Mouse (Mus musculus) urinary bladder, postnatal 10 days (tissue): ENCODE results near the gene Gm973.
"Not testable (repeated sequence)": the region's sequence is repeated elsewhere in the genome, so short reads cannot be mapped to it uniquely, and the experiment has no call there.

Experiments
- DNase-seq: peaks from one replicate; pipeline ENCODE4 v3.0.0; 2022; ENCODE audit warnings: low spot score

The Gm973 gene

DNA sequence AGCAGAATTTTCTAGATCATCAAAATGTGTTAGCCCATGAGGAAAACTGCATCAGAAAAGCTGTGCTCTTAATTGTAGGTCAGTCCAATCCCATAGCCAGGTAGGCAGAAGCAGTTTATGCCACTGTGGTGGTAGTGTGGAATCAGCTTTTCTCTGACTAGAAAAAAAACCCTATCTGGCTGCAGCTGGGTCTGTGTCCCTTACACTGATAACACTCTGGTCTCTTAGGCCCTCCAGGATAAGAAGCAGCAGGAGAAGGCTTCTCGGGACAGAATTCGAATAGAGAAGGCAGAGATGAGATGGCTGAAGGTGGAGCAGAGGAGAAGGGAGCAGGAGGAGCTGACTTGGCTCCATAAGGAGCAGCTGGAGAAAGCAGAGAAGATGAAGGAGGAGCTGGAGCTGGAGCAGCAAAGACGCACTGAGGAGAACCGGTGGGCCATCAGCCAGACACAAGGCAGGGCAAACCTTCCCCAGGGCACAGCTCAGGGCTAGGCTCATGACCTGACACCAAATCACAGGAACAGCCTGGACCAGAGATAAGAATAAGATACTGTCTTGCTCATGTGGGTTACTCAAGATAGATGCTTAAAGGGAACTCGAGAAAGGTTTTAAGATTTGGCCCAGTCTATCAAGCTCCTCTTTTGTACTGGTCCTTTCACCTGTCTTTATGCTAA is 116.1 kb downstream of the Gm973 start:
- no peak for DNase-seq

DNA sequence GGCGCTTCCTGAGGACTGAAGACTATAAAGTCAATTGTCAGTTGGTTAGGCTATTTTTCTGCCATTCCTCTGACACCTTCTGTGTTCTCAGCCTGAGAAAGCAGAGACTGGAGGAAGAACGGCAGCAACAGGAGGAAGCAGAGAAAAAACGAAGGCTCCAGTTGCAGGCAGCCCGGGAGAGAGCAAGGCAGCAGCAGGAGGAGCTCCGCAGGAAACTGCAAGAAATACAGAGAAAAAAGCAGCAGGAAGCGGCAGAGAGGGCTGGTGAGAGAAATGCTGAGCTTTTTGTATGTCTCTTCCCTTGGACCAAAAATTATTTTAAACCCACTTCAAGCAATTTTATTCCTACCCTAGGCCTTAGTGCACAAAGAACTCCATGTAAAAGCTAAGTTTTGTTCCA is 117.0 kb downstream of the Gm973 start:
- DNase-seq, result no peak

DNA sequence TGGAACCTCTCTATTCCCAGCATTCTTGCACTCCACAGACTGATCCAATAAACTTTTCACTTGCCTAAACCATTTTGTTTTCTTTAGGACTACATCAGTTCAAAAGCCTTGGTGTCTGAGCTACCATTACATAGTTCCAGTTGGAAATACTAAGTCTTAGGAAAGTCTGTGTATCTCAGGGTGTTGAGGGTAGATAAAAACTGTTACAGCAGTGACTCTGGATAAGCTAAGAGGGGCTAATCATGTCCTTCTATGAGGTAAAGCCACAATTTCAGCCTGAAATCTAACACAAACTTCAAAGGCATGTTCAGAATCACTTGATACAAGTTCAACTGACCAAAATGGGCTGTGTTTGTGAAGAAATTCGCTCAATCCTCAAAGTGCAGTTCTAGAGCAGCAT is 120.3 kb downstream of the Gm973 start:
- no peak for DNase-seq

DNA sequence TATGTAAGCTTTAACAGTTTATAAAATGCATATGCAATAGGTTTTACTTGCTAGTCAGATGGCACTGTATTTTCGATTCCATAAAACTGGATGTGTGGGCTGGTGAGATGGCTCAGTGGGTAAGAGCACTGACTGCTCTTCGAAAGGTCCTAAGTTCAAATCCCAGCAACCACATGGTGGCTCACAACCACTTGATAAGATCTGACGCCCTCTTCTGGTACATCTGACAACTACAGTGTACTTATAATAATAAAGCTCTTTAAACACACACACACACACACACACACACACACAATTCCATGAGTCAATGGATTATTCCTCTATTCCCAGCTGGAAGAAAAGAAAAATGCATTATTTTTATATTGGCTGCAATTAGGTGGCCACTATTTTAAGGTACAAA is 122.3 kb downstream of the Gm973 start:
- no peak for DNase-seq

DNA sequence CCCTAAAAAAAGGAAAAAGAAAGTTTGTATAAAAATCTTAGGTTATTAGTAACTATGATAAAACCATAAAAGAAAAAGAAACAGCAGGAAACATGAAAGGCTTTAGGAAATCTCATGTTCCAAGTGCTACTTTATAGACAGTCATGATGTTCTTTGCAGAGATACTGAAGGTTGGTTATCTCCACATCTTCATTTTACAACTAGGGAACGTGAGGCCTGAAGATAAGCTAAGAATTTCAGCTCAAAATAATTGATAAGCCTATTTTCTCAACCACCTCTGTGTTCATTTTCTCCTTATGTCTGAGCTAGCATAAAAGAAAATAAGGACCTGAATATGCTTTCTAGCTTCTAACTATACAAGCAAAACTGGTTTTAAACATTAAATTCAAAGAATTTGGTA is 126.4 kb downstream of the Gm973 start:
- no peak for DNase-seq

DNA sequence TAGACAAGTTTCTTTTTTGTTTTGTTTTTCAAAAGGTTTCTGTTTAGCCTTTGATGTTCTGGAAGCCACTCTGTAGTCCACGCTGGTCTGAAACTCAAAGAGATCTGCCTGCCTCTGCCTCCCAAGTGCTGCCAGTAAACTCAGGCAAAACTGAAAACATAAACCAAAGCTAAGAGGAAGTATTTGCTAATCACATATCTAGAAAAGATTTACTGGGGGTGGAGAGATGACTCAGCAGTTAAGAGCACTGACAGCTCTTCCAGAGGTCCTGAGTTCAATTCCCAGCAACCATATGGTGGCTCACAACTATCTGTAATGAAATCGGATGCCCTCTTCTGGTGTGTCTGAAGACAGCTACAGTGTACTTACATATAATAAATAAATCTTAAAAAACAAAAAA is 130.4 kb downstream of the Gm973 start:
- DNase-seq, result not testable (repeated sequence)

DNA sequence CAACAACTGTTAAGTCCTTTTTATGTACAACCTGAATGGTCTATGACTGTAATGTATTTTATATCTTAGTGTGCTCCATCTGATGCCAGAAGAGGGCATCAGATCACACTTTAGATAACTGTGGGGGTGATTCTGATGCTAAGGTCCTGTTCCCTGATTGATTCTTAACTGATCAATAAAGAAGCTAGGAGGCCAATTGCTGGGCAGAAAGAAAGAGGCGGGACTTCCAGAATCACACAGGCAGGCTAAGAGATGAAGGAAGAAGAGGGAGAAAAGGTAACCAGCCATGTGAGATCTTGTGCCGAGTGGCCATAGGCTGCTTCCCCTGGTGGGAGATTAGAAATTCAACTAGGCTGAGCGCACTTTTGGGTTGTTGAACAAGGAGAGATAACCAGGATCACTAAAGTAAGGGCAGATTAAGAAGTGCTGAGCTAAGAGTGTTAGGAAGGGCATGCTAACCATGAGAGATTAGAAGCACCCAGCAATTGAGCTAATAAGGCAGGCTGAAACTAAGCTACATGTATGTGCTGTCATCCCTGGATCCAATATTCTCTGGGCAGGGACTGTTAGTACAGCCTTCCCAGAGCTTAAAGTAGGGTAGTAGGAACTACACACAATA is 135.2 kb downstream of the Gm973 start:
- no peak for DNase-seq

DNA sequence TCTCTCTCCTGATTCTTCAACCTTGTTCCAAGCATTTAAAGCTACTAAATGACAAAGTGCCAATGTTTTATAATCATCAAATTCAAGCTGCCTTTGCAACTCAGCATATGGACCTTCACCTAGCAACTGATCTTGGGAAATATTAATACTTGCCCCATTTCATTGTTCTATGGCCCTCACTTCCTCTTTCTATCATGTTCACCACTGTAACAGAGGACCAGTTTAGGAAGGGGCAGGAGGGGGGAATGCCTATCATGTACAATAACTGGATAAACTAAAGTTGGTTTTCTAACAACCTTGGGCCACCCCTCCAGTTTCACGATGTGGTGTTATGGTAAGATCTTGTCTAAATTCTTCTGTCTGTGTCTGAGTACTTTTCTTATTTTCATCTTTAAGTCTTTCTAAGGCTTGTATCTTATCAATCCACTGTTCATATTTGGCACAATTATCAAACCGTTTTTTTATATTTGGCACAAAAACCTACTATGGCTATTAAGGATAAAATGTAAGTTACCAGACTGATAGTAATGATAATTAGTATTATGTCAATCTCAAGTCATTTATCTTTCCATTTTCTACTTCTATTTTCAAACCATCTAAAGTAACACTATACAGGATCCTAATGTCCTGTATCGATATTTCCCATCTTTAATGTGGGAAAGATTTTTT is 137.3 kb downstream of the Gm973 start:
- no peak for DNase-seq

DNA sequence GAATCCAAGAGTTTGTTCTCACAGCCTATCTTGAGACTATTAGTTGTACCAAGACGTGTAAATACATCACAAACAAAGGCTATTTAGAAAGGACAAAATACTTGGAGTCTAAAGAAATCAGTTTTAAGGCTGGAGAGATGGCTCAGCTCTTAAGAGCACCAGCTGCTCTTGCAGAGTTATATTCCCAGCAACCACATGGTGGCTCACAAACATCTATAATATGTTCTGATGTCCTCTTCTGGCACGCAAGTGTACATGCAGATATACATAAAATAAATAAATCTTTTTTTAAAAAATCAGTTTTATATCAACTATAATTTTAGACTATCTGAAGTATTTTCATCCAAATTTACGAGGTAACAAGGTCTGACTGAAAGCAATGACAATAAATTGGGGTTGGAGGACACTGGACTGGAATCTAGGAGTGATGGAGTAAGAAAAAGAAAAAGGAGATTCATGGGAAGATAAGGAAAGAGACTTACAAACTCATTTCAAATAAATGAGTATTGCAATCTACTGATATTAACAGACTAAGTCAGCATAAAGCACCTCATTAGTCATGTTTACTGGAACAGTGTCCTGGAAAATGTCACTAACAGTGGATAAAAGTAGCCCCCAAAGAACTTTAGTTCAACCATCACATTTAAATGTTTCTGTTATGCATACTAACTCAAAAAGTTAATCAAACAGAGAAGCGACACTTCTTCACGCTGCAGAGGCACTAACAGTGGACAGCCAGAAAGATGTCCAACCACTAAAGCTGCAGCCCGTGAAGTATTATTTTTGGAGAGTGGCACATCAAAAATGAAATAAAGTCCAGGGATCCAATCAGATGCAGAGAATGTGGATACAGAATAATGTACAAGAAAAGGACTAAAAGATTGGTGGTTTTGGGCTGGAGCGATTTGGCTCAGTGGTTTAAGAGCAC is 140.4 kb downstream of the Gm973 start:
- no peak for DNase-seq

DNA sequence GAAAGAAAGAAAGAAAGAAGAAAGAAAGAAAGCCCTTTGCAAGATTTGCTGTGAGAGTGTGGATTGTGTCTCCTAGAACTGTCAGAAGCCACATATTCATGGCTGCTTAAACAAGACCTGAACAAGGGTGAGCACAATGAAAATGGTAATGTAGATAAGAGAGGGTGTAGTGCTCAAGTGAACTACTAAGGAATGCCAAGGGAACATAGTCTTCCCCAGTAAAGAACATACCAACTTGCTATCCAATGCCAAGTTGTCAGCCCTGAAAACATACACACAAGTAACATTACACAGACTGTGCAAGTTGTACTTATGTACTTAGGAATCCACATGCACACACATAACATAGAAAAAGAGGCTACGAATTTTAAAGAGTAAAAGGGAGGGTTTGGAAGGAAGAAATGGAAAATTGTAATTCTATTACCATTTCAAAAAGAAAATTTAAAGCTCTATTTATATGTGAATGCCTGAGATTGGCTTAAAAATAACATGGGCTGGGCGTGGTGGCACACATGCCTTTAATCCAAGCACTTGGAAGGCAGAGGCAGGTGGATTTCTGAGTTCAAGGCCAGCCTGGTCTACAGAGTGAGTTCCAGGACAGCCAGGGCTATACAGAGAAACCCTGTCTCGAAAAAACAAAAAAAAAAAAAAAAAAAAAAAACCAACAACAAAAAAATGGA is 147.5 kb downstream of the Gm973 start:
- no peak for DNase-seq

DNA sequence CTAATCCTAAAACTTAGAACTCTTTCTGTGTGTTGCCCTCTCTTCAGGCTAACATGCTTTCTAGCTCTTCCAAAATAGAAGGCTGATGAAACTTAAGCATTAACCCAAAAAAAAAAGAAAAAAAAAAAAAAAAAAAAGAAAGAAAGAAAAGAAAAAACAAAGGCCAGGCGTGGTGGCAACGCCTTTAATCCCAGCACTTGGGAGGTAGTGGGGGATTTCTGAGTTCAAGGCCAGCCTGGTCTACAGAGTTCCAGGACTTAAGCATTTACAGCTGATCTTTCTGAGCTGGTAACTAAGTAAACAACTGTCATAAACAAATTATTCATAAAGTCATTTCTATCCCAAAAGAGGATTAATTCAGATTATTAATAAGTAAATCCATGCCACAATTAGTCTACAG is 152.8 kb downstream of the Gm973 start:
- DNase-seq, result no peak

DNA sequence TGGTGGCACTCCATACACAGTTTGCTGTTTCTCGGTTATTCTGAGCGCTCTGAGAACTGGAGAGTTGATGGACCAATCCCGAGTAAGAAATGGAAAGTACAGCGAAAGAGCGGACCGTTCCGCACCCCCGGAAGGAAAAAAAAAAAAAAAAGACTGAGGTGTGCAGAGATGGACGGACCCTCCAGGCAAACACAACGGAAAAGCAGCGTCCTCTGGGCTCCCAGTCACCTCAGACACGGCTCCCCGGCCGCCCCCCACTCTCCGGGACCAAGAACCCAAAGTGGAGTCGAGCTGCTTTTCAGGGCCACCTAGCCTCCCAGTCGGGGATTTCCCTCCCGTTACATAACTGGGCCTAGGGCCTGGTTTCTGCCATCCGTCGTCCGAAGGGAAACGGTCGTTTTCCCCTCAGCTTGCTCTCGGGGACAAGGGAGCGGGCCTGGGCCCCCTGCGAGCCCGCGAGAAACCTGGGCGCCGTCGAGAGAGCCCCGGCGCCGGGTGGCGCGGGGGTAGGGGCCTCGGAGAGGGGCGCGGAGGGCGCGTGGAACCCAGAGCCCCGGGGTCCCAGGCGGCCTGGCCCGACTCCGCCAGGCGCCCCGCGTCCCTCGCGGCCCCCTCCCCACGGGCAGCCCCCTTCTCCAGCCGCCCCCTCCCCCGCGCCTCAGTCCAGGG is 154.0 kb downstream of the Gm973 start:
- DNase-seq, result no peak

DNA sequence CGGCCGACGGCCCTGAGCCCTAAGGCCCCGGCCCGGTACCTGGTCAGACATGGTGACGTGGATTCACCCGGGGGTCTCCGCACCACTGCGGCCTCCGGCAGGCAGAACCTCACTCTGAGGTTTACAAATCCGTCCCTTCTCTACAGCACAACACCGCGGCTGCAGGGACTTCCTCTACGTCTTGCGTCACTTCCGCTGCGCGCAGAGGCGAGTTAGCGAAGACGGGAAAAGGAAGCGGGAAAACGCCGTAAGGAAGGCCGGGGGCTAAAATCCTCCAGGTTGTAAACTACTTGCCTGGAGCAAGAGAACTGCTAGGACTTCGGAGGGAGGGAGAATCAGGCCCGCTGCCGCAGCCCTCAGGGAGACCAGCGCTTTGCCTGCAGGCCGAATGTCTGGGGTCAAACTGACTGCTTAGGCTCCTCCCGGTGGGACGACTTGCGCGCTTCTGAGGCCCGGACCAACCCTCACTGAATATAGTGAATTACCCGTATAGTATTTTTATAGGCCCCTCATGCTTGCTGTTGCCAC is 154.6 kb downstream of the Gm973 start, which contains the start of gene Sumo1:
Sumo1 (minus strand) TSS at position 194 of the 528 bp plus-strand sequence.
- peak; percentile 55 for DNase-seq

DNA sequence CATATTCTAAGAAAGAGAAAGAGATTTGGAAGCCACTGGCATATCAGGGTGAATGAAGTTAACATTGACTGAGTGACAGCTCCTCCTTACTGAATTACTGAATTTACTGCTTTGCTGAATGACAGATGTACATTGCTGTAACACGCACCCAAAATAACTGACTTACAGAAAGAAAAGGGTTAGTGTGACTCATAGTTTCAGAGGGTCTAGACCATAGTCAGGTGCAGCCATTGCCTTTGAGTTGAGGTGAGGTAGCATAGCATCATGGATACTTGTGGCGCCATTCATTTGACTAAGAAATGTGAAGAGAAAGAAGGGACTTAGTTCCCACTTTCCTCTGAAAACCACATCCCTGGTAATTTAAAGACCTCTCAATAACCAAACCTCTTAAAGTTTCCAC is 157.6 kb downstream of the Gm973 start:
- DNase-seq, result no peak

DNA sequence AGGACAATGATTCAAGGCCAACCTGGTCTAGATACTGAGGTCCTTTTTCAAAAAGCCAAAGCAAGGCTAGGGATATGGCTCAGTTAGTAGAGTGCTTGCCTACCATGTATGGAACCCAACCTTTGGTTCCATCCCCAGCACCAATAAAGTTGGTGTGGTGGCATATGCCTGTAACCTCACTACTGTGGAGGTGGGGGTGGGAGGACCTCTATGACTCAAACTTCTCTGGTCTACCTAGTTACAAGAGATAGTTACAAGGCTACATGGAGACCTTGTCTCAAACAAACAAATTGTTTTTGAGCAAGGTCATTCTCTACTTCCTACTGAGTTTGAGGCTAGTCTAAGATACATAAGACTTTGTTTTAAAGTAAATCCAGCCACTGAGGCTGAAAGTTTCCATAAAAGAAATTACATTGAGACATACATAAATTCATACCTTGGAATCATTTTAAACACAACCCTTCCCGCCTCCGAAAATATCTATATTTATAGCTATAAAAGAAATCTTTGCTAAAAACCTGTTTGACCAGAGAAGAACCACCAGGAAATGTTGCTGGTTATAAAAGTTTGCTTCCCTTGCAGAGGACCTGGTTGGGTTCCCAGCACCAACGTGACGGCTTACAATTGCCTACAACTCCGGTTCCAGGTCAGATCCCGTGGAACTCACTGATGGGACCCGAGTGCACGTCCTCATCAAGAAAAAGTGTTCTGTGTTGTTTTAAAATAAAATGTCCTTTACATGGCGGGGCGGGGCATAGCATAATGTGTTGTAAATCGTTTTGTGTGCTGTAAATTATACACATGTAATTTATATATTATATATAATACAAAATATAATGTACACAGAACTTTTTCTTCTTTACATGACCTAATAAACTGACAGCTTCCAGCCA is 168.1 kb downstream of the Gm973 start:
- no peak for DNase-seq

DNA sequence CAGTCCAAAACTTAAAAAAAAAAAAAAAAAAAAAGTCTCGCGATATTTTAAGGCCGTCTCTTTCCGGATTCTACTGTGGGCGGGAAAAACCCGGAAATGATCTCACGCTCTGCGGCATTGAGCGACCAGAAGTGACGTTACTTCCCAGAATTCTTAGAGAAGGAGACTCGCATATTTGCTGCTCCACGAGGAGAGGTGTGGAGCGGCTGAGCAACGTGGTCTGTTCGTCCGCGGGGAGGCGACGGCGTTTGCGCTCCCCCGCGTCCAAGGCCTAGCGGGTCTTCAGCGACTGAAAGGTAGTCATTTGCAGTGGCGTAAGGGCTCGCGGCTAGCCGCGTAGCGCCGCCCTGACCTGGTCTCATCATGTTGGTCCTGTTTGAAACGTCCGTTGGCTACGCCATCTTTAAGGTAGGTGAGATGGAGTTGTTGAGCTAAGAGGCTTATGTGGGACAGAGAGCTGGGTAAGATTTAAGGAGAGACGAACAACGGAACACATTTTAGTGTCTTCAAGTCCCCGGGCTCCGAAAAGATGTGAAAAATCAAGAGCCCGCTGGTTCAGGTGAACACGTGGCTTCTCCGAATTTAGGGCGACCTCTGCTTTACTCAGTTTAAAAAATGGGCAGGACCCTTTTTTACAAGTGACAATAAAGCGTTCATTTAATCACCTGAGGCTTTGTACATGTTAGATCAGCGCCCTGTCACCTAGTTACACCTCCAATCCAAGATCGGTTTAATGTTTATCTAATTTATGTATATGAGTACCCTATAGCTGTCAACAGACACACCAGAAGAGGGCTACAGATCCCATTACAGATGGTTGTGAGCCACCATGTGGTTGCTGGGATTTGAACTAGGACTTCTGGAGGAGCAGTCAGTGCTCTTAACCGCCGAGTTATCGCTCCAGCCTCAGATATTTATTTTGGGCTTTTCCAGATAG is 169.0 kb downstream of the Gm973 start, which contains the start of gene Nop58:
Nop58 (plus strand) TSS at position 153 of the 937 bp plus-strand sequence.
- peak; percentile 44 for DNase-seq
